Mouse (Mus musculus) lung, adult 10 weeks (tissue): ENCODE measurements around the gene Olfr692. TPM values are rescaled to one million over a fixed set of nuclear protein-coding genes. Genes with fewer than 3 reads are reported as not detected.

Experiments
- polyA plus RNA-seq: library from polyadenylated mRNA; stranded (reverse); fragments of 350-450 nt; fragmentation: Illumina TruSeq; extraction: RNeasy Lipid Tissue Mini Kit (QIAGEN cat#74804); gene quantifications from one replicate; pipeline ENCODE4 v1.2.3, GENCODE M21; 2014; ENCODE audit warnings: low read depth, low replicate concordance; ENCODE audit not compliant: insufficient read depth

Gene Olfr692
- not detected for polyA plus RNA-seq

GRCm38 (mm10) chr7:105367930-105368329, at the start of gene Olfr692:
Gene Olfr692 (plus strand): TSS chr7:105368230.

GRCm38 (mm10) chr7:105334004-105334403, 34.0 kb upstream of the Olfr692 start, which contains the start of gene Olfr690:
Gene Olfr690 (minus strand): TSS chr7:105334104.

GRCm38 (mm10) chr7:105342170-105342569, 25.9 kb upstream of the Olfr692 start, which contains the start of gene Olfr691:
Gene Olfr691 (minus strand): TSS chr7:105342270.

GRCm38 (mm10) chr7:105374866-105375265, 6.8 kb downstream of the Olfr692 start, which contains the start of gene Gm5901:
Gene Gm5901 (plus strand): TSS chr7:105375038.

GRCm38 (mm10) chr7:105399935-105400624, 32.0 kb downstream of the Olfr692 start, which contains the start of gene Fam160a2:
Gene Fam160a2 (minus strand): TSS chr7:105400054.

GRCm38 (mm10) chr7:105404268-105404667, 36.2 kb downstream of the Olfr692 start, which contains the start of gene Cnga4:
Gene Cnga4 (plus strand): TSS chr7:105404568.

Other genes with a start within 250 kb of the Olfr692 start
- not detected for gene Olfr683, start 221.2 kb upstream of the Olfr692 start, polyA plus RNA-seq
- not detected for gene Olfr684, start 204.6 kb upstream of the Olfr692 start, polyA plus RNA-seq
- not detected for gene Olfr685, start 182.2 kb upstream of the Olfr692 start, polyA plus RNA-seq
- not detected for gene Olfr686, start 160.7 kb upstream of the Olfr692 start, polyA plus RNA-seq
- gene Olfr688, start 80.1 kb upstream of the Olfr692 start, polyA plus RNA-seq = not detected
- not detected for gene Olfr689, start 57.1 kb upstream of the Olfr692 start, polyA plus RNA-seq
- not detected for gene Olfr690, start 34.1 kb upstream of the Olfr692 start, polyA plus RNA-seq
- gene Olfr691, start 26.0 kb upstream of the Olfr692 start, polyA plus RNA-seq = not detected
- not detected for gene Gm5901, start 6.8 kb downstream of the Olfr692 start, polyA plus RNA-seq
- 12.5 TPM for gene Fam160a2, start 31.8 kb downstream of the Olfr692 start, polyA plus RNA-seq
- not detected for gene Cnga4, start 36.3 kb downstream of the Olfr692 start, polyA plus RNA-seq
- gene Cckbr, start 57.5 kb downstream of the Olfr692 start, polyA plus RNA-seq = not detected
- 51.0 TPM for gene Cavin3, start 114.1 kb downstream of the Olfr692 start, polyA plus RNA-seq
- gene Smpd1, start 186.1 kb downstream of the Olfr692 start, polyA plus RNA-seq = 50.9 TPM
- 47.5 TPM for gene Apbb1, start 213.4 kb downstream of the Olfr692 start, polyA plus RNA-seq
- gene Hpx, start 231.9 kb downstream of the Olfr692 start, polyA plus RNA-seq = 1.7 TPM